Mouse (Mus musculus): ENCODE results near the gene Rora. TPM values are rescaled to one million over a fixed set of nuclear protein-coding genes. Genes with fewer than 3 reads are reported as not detected.

The Rora gene
- polyA plus RNA-seq, 1 experiment from 2014 or later = 7.5 TPM

GRCm38 (mm10) chr9:68694889-68695495 is 41.4 kb downstream of the Rora start:
- Histone ChIP-seq H3K27ac (replicated peaks) (no peak overlapping the region), H3K27me3 (ENCODE audit: control insufficient read depth, insufficient read depth, low read length) (no peaks in the 10 kb centered on the region), H3K9me3 (ENCODE audit: control insufficient read depth, low read length) (no peaks in the 10 kb centered on the region), H3K4me3 (ENCODE audit: low read depth, low read length) (no peak overlapping the region), H3K4me1 (replicated peaks; ENCODE audit: control insufficient read depth, insufficient read depth) (no peaks in the 10 kb centered on the region), H3K4me2 (replicated peaks; ENCODE audit: low read depth) (no peak overlapping the region), H3K9ac (ENCODE audit: low read length) (no peak overlapping the region), H3K36me3 (ENCODE audit: control insufficient read depth, insufficient read depth, low read length) (no peaks in the 10 kb centered on the region)
- DNase-seq (ENCODE audit: low spot score) (no peak), ATAC-seq (ENCODE audit: low FRiP score, low TSS enrichment) (no peak)
- TF ChIP-seq CTCF (IDR thresholded peaks at IDR 0.05; ENCODE audit: low read depth) (no peak), EP300 (optimal IDR thresholded peaks at IDR 0.05) (no peak)
- 34% methylated on average over 4 of the region's 4 CpGs for WGBS

GRCm38 (mm10) chr9:68695496-68695969 is 41.9 kb downstream of the Rora start:
- Histone ChIP-seq H3K27ac (replicated peaks) (no peak overlapping the region), H3K36me3 (ENCODE audit: control insufficient read depth, insufficient read depth, low read length) (no peaks in the 10 kb centered on the region)
- 39% methylated on average over 16 of the region's 16 CpGs for WGBS

GRCm38 (mm10) chr9:68696425-68696956 is 42.9 kb downstream of the Rora start:
- Histone ChIP-seq H3K36me3 (ENCODE audit: control insufficient read depth, insufficient read depth, low read length) (no peaks in the 10 kb centered on the region), H3K4me3 (ENCODE audit: low read depth, low read length) (no peak overlapping the region), H3K9me3 (ENCODE audit: control insufficient read depth, low read length) (no peaks in the 10 kb centered on the region), H3K9ac (ENCODE audit: low read length) (no peak overlapping the region), H3K27ac (replicated peaks) (no peak overlapping the region), H3K4me2 (replicated peaks; ENCODE audit: low read depth) (no peak overlapping the region), H3K4me1 (replicated peaks; ENCODE audit: control insufficient read depth, insufficient read depth) (no peaks in the 10 kb centered on the region), H3K27me3 (ENCODE audit: control insufficient read depth, insufficient read depth, low read length) (no peaks in the 10 kb centered on the region)
- ATAC-seq (ENCODE audit: low FRiP score, low TSS enrichment) (no peak), DNase-seq (ENCODE audit: low spot score) (no peak)
- WGBS = 83% methylated on average over 3 of the region's 3 CpGs
- no peak for TF ChIP-seq EP300 (optimal IDR thresholded peaks at IDR 0.05)
- TF ChIP-seq CTCF (IDR thresholded peaks at IDR 0.05; ENCODE audit: low read depth) = no peak

More at GRCm38 (mm10) chr9:68695496-68695969, 41.9 kb downstream of the Rora start:
- TF ChIP-seq CTCF (IDR thresholded peaks at IDR 0.05; ENCODE audit: low read depth) (no peak), EP300 (optimal IDR thresholded peaks at IDR 0.05) (no peak)
- Histone ChIP-seq H3K4me1 (replicated peaks; ENCODE audit: control insufficient read depth, insufficient read depth) (no peaks in the 10 kb centered on the region), H3K9ac (ENCODE audit: low read length) (no peak overlapping the region), H3K4me3 (ENCODE audit: low read depth, low read length) (no peak overlapping the region), H3K4me2 (replicated peaks; ENCODE audit: low read depth) (no peak overlapping the region), H3K27me3 (ENCODE audit: control insufficient read depth, insufficient read depth, low read length) (no peaks in the 10 kb centered on the region), H3K9me3 (ENCODE audit: control insufficient read depth, low read length) (no peaks in the 10 kb centered on the region)
- DNase-seq (ENCODE audit: low spot score) (no peak), ATAC-seq (ENCODE audit: low FRiP score, low TSS enrichment) (no peak)

GRCm38 (mm10) chr9:68699341-68699740 is 45.8 kb downstream of the Rora start:
- TF ChIP-seq EP300 (optimal IDR thresholded peaks at IDR 0.05) (no peak), CTCF (IDR thresholded peaks at IDR 0.05; ENCODE audit: low read depth) (no peak)
- no peaks in the 10 kb centered on the region for H3K36me3 ChIP-seq (ENCODE audit: control insufficient read depth, insufficient read depth, low read length)
- H3K4me2 ChIP-seq (replicated peaks; ENCODE audit: low read depth) = no peak overlapping the region
- no peak for DNase-seq (ENCODE audit: low spot score)
- no peak overlapping the region for H3K9ac ChIP-seq (ENCODE audit: low read length)
- H3K27ac ChIP-seq (replicated peaks) = no peak overlapping the region
- no peak overlapping the region for H3K4me3 ChIP-seq (ENCODE audit: low read depth, low read length)
- WGBS = 85% methylated on average over 1 of the region's 1 CpGs
- ATAC-seq (ENCODE audit: low FRiP score, low TSS enrichment) = no peak
- no peaks in the 10 kb centered on the region for H3K9me3 ChIP-seq (ENCODE audit: control insufficient read depth, low read length)
- H3K27me3 ChIP-seq (ENCODE audit: control insufficient read depth, insufficient read depth, low read length) = no peaks in the 10 kb centered on the region
- no peaks in the 10 kb centered on the region for H3K4me1 ChIP-seq (replicated peaks; ENCODE audit: control insufficient read depth, insufficient read depth)

GRCm38 (mm10) chr9:68699856-68700255 is 46.3 kb downstream of the Rora start:
- H3K4me3 ChIP-seq (ENCODE audit: low read depth, low read length) = no peak overlapping the region
- H3K4me2 ChIP-seq (replicated peaks; ENCODE audit: low read depth) = no peak overlapping the region
- no peaks in the 10 kb centered on the region for H3K9me3 ChIP-seq (ENCODE audit: control insufficient read depth, low read length)
- H3K27ac ChIP-seq (replicated peaks) = no peak overlapping the region
- H3K4me1 ChIP-seq (replicated peaks; ENCODE audit: control insufficient read depth, insufficient read depth) = no peaks in the 10 kb centered on the region
- TF ChIP-seq CTCF (IDR thresholded peaks at IDR 0.05; ENCODE audit: low read depth) = no peak
- no peak for TF ChIP-seq EP300 (optimal IDR thresholded peaks at IDR 0.05)
- 72% methylated on average over 4 of the region's 4 CpGs for WGBS
- no peak overlapping the region for H3K9ac ChIP-seq (ENCODE audit: low read length)
- ATAC-seq (ENCODE audit: low FRiP score, low TSS enrichment) = no peak
- no peaks in the 10 kb centered on the region for H3K36me3 ChIP-seq (ENCODE audit: control insufficient read depth, insufficient read depth, low read length)
- no peak for DNase-seq (ENCODE audit: low spot score)
- no peaks in the 10 kb centered on the region for H3K27me3 ChIP-seq (ENCODE audit: control insufficient read depth, insufficient read depth, low read length)

DNA sequence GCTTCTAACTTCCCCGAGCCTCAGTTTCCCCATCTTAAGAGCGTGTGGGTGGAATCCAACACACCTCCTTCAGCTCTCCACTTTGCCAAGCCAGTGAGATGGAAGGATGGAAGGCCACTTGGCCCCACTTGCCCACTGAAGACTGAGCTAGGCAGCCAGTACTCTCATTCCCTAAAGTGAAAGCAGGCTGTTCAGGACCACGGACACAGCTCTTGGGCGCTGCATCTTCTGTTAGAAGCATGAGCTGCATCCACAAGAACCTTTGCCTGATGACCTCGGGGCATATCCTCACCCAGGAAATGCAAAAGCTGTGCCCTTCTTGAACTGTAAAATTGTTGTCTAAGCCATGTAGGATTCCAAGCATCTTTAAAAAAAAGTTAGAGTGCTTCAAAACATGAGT is 54.0 kb downstream of the Rora start:
- H3K9ac ChIP-seq (ENCODE audit: low read length) = no peak overlapping the region
- H3K4me3 ChIP-seq (ENCODE audit: low read depth, low read length) = no peak overlapping the region
- no peaks in the 10 kb centered on the region for H3K27me3 ChIP-seq (ENCODE audit: control insufficient read depth, insufficient read depth, low read length)
- no peak overlapping the region for H3K4me2 ChIP-seq (replicated peaks; ENCODE audit: low read depth)
- ATAC-seq (ENCODE audit: low FRiP score, low TSS enrichment) = no peak
- TF ChIP-seq EP300 (optimal IDR thresholded peaks at IDR 0.05) = no peak
- no peak for TF ChIP-seq CTCF (IDR thresholded peaks at IDR 0.05; ENCODE audit: low read depth)
- no peaks in the 10 kb centered on the region for H3K36me3 ChIP-seq (ENCODE audit: control insufficient read depth, insufficient read depth, low read length)
- no peaks in the 10 kb centered on the region for H3K4me1 ChIP-seq (replicated peaks; ENCODE audit: control insufficient read depth, insufficient read depth)
- no peaks in the 10 kb centered on the region for H3K9me3 ChIP-seq (ENCODE audit: control insufficient read depth, low read length)
- 64% methylated on average over 5 of the region's 5 CpGs for WGBS
- no peak for DNase-seq (ENCODE audit: low spot score)
- no peak overlapping the region for H3K27ac ChIP-seq (replicated peaks)

Data from stomach, postnatal 0 days (tissue).